Mouse (Mus musculus) myocyte (in vitro differentiated cells): ENCODE data around the gene Golga1.

ENCODE experiments used
- CEBPB ChIP-seq: IDR thresholded peaks from 2 replicates; pipeline ENCODE4 v1.6.1; 2011; ENCODE audit warnings: mild to moderate bottlenecking, moderate library complexity; ENCODE audit not compliant: poor library complexity, insufficient read depth, severe bottlenecking
- MAX ChIP-seq: IDR thresholded peaks from one replicate; pipeline ENCODE4 v1.6.1; 2011; ENCODE audit warnings: low read depth, mild to moderate bottlenecking, control low read depth
- MYOD1 ChIP-seq, 3 experiments: IDR thresholded peaks; one replicate each; pipeline ENCODE4 v1.6.1; 2011; ENCODE audit warnings: control low read depth in 2 of 3, low read depth in 2 of 3, mild to moderate bottlenecking in 2 of 3, moderate library complexity in 1 of 3; ENCODE audit not compliant: insufficient read length in 2 of 3, control insufficient read depth in 1 of 3
- POLR2A ChIP-seq: IDR thresholded peaks from one replicate; pipeline ENCODE4 v1.6.1; 2011; ENCODE audit warnings: low read depth, mild to moderate bottlenecking, control low read depth, moderate library complexity; ENCODE audit not compliant: insufficient read length
- REST ChIP-seq: IDR thresholded peaks from one replicate; pipeline ENCODE4 v1.6.1; 2011; ENCODE audit warnings: mild to moderate bottlenecking, control low read depth, moderate library complexity; ENCODE audit not compliant: insufficient read depth, insufficient read length
- TCF12 ChIP-seq: IDR thresholded peaks from one replicate; pipeline ENCODE4 v1.6.1; 2011; ENCODE audit warnings: mild to moderate bottlenecking, control low read depth; ENCODE audit not compliant: poor library complexity, insufficient read depth, severe bottlenecking
- TCF3 ChIP-seq: IDR thresholded peaks from one replicate; pipeline ENCODE4 v1.6.1; 2011; ENCODE audit warnings: low read depth, control low read depth; ENCODE audit not compliant: insufficient read length

DNA sequence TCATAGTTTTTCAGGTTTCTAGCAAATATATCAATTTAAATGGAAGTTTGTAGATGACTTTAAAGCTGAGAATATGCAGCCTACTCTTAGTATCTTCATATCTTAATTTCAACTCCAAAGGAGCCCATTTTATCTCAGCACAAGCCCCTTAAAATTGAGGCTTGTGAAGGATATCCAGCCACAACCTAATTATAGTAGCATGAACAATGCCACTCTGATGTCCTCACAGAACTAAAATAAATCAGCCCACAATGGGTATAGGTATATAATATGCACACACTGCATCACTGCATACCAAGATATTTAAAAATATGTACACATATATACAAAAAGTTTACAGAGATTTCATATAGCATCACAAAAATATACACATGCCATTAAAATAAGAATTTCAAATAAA is 5.3 kb upstream of the Golga1 start:
- no peak for TF ChIP-seq TCF12
- no peak for TF ChIP-seq POLR2A
- no peak for TF ChIP-seq TCF3
- TF ChIP-seq MAX, result no peak
- no peak for TF ChIP-seq REST
- TF ChIP-seq CEBPB, result no peak
- no peak for TF ChIP-seq MYOD1 (IDR thresholded peaks at IDR 0.05; ENCODE audit: control insufficient read depth in 1 of 3, insufficient read length in 2 of 3, low read depth in 2 of 3)
